Mouse (Mus musculus): ENCODE results near the gene Zfp882.
"Not testable (repeated sequence)": the region's sequence is repeated elsewhere in the genome, so short reads cannot be mapped to it uniquely, and the experiment has no call there.

Zfp882 gene

GRCm38 (mm10) chr8:71952489-71952888 lies 44.1 kb downstream of the Zfp882 start:
- no peak for DNase-seq (ENCODE audit: low read depth)

DNA sequence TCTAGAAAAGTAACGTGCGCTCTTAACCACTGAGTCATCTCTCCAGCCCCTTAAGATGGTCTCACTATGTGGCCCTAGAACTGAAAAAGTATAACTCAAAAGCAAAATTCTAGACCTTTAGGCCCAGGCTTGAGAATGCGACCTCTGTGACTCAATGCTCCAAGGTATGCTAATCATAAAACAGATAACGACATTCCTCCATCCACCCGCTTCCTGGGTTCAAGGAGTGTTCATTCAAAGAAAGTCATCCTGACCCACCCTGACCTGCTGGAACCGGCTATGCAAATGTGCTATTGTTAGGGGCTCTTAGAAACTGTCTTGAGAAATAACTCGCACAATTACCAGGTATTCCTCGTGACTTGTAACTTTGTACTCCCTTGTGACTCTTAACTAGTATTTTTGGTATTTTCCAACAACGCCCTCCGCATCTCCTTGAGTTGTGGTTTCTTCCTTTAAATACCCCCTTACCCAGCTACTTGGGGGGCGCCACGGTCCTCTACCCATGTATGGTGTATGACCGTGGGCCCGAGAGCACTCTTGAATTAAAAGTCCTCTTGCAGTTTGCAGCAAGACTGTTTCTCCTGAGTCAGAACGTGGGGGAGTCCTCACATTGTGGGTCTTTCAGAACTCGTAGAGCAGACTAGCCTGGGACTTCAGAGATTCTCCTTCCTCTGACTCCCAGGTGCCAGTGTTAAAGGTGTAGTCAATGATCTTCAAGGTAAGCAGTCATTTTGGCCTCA lies 44.7 kb downstream of the Zfp882 start:
- DNase-seq (ENCODE audit: low read depth) = not testable (repeated sequence)

- DNase-seq (ENCODE audit: low read depth) = no peak
These were observed 46.3 kb downstream of the Zfp882 start for GRCm38 (mm10) chr8:71954666-71955065.

GRCm38 (mm10) chr8:71960483-71960882 lies 52.1 kb downstream of the Zfp882 start:
- DNase-seq (ENCODE audit: low read depth) = no peak

DNA sequence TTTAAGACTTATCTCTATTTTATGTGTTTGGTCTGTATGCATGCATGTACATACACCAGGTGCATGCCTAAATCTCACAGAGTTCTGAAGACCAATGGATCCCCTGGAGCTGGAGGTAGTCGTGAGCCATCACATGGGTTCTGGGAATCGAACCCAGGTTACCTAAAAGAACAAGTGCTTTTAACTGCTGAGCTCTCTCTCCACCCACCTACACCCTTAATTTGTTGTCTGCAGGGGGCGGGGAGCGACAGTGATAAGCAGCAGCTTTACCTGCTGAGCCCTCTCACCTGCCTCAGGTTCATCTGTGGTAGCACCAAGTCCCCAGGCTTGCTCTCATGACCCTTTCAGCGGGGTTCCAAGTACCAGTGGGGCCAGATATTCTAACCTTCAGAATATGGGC lies 53.4 kb downstream of the Zfp882 start:
- no peak for DNase-seq (ENCODE audit: low read depth)

DNA sequence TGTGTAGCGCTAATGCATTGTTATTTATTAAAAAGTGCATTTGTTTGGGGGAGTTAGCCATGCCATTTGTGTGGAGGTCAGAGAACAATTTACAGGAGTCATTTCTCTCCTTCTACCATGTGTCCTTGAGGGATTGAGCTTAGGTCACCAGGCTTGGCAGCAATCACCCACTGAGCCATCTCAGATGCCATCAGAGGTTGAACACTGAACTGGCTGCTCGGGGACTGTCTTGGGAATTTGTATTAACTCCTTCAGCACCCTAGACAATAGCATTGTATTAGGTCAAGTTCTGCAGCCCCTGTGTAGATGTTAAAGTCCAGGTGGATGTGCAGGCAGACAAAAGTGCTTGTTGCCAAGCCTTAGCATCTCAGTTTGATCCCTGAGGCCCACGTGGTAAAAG lies 55.6 kb downstream of the Zfp882 start:
- DNase-seq (ENCODE audit: low read depth) = no peak

GRCm38 (mm10) chr8:71965166-71965565 lies 56.8 kb downstream of the Zfp882 start:
- DNase-seq (ENCODE audit: low read depth) = no peak

Measured in naive thymus-derived CD4-positive, alpha-beta T cell, adult 2 months (primary cell).